Mouse (Mus musculus) MEL (cell line): ENCODE measurements at regions not wholly inside any gene's neighbourhood (a gene's known extent, or its start where the extent isn't known, plus 50 kb on each side); places are given as distances from the start of the nearest gene placed in this dataset.
A peak's percentile ranks its signal among the peaks of the same experiment; 100 is the strongest.

Experiments
- CTCF ChIP-seq, 3 experiments: IDR thresholded peaks in 2 of 3; conservative IDR thresholded peaks in 1 of 3; 2 replicates each; pipeline ENCODE4 v1.5.1; 2011 to 2012; ENCODE audit warnings: low read length in 3 of 3, low read depth in 2 of 3, mild to moderate bottlenecking in 2 of 3, improper control_type of control experiment in 1 of 3, inconsistent platforms in 1 of 3, mixed read lengths in 1 of 3, moderate library complexity in 1 of 3; ENCODE audit not compliant: control insufficient read depth in 1 of 3, insufficient read depth in 1 of 3, poor library complexity in 1 of 3, severe bottlenecking in 1 of 3
- E2F4 ChIP-seq: IDR thresholded peaks from 2 replicates; pipeline ENCODE4 v1.6.1; 2011; ENCODE audit warnings: low read depth, low read length, improper control_type of control experiment, borderline replicate concordance
- ELF1 ChIP-seq: IDR thresholded peaks from 2 replicates; pipeline ENCODE4 v1.6.1; 2014; ENCODE audit warnings: low read depth, mild to moderate bottlenecking, inconsistent platforms, low read length, improper control_type of control experiment, moderate library complexity
- EP300 ChIP-seq, 2 experiments: IDR thresholded peaks; 2 replicates each; pipeline ENCODE4 v1.6.1; 2011; ENCODE audit warnings: improper control_type of control experiment in 2 of 2, low read length in 2 of 2, low read depth in 1 of 2, mild to moderate bottlenecking in 1 of 2
- NELFE ChIP-seq: IDR thresholded peaks from 2 replicates; pipeline ENCODE4 v1.6.1; 2011; ENCODE audit warnings: low read depth, low read length, improper control_type of control experiment
- NRF1 ChIP-seq: IDR thresholded peaks from 2 replicates; pipeline ENCODE4 v1.6.1; 2014; ENCODE audit warnings: low read depth, mild to moderate bottlenecking, inconsistent platforms, low read length, improper control_type of control experiment, moderate library complexity; ENCODE audit not compliant: poor library complexity, insufficient read depth, severe bottlenecking
- POLR2A ChIP-seq, 2 experiments: IDR thresholded peaks; 2 replicates each; pipeline ENCODE4 v1.6.1; 2011 to 2012; ENCODE audit warnings: low read length in 2 of 2, mild to moderate bottlenecking in 2 of 2, control low read depth in 1 of 2, improper control_type of control experiment in 1 of 2, low read depth in 1 of 2, moderate library complexity in 1 of 2; ENCODE audit not compliant: control insufficient read depth in 1 of 2, insufficient read depth in 1 of 2, poor library complexity in 1 of 2
- RAD21 ChIP-seq: IDR thresholded peaks from 2 replicates; pipeline ENCODE4 v1.6.1; 2011; ENCODE audit warnings: mild to moderate bottlenecking, low read depth, low read length, improper control_type of control experiment
- SMC3 ChIP-seq: IDR thresholded peaks from 2 replicates; pipeline ENCODE4 v1.6.1; 2011; ENCODE audit warnings: low read depth, low read length, improper control_type of control experiment
- TCF12 ChIP-seq: IDR thresholded peaks from 2 replicates; pipeline ENCODE4 v1.6.1; 2014; ENCODE audit warnings: low read depth, mild to moderate bottlenecking, inconsistent platforms, low read length, improper control_type of control experiment, moderate library complexity
- USF2 ChIP-seq, 2 experiments: IDR thresholded peaks; 2 replicates each; pipeline ENCODE4 v1.6.1; 2011 to 2012; ENCODE audit warnings: improper control_type of control experiment in 2 of 2, low read length in 2 of 2, borderline replicate concordance in 1 of 2, inconsistent platforms in 1 of 2, low read depth in 1 of 2, mild to moderate bottlenecking in 1 of 2; ENCODE audit not compliant: insufficient read depth in 1 of 2

GRCm38 (mm10) chrX:122021749-122022148, 375.5 kb downstream of the Nap1l3 start:
- TF ChIP-seq CTCF (IDR thresholded peaks at IDR 0.05 in 2 of 3, conservative IDR thresholded peaks at IDR 0.05 in 1 of 3; ENCODE audit: control insufficient read depth in 1 of 3, insufficient read depth in 1 of 3, low read depth in 2 of 3, low read length in 3 of 3, poor library complexity in 1 of 3, severe bottlenecking in 1 of 3) (peak; percentile 23 to 80 (median 23); a peak in 3 of 6 replicates), EP300 (IDR thresholded peaks at IDR 0.05; ENCODE audit: low read depth in 1 of 2, low read length in 2 of 2) (no peak), E2F4 (no peak), ELF1 (no peak), POLR2A (IDR thresholded peaks at IDR 0.05; ENCODE audit: control insufficient read depth in 1 of 2, insufficient read depth in 1 of 2, low read depth in 1 of 2, low read length in 2 of 2, poor library complexity in 1 of 2) (no peak), RAD21 (peak; percentile 95), SMC3 (peak; percentile 89), NRF1 (no peak), TCF12 (no peak), USF2 (IDR thresholded peaks at IDR 0.05; ENCODE audit: borderline replicate concordance in 1 of 2, insufficient read depth in 1 of 2, low read depth in 1 of 2, low read length in 2 of 2) (no peak), NELFE (no peak)
